Mouse (Mus musculus) myocyte (in vitro differentiated cells): ENCODE measurements around the gene Lrfn1. TPM values are rescaled to one million over a fixed set of nuclear protein-coding genes. Genes with fewer than 3 reads are reported as not detected.

Experiments used
- H3K27me3 ChIP-seq: one replicate; pipeline ENCODE4 v1.6.1; 2011; ENCODE audit not compliant: control insufficient read depth, insufficient read depth, insufficient read length
- H3K36me3 ChIP-seq: one replicate; pipeline ENCODE4 v1.6.1; 2011; ENCODE audit not compliant: control insufficient read depth, insufficient read depth
- H3K4me2 ChIP-seq: one replicate; pipeline ENCODE4 v1.6.1; 2011; ENCODE audit warnings: low read depth, control low read depth
- H3K4me3 ChIP-seq: one replicate; pipeline ENCODE4 v1.5.1; 2011; ENCODE audit warnings: mild to moderate bottlenecking, control low read depth, moderate library complexity
- H3K79me2 ChIP-seq: one replicate; pipeline ENCODE4 v1.6.1; 2011; ENCODE audit not compliant: control insufficient read depth, insufficient read depth
- H3ac ChIP-seq: one replicate; pipeline ENCODE4 v1.6.1; 2011; ENCODE audit not compliant: control insufficient read depth, insufficient read length
- CEBPB ChIP-seq: IDR thresholded peaks from 2 replicates; pipeline ENCODE4 v1.6.1; 2011; ENCODE audit warnings: mild to moderate bottlenecking, moderate library complexity; ENCODE audit not compliant: poor library complexity, insufficient read depth, severe bottlenecking
- E2F4 ChIP-seq: IDR thresholded peaks from one replicate; pipeline ENCODE4 v1.6.1; 2011; ENCODE audit warnings: mild to moderate bottlenecking, control low read depth, moderate library complexity; ENCODE audit not compliant: insufficient read depth
- MAX ChIP-seq: IDR thresholded peaks from one replicate; pipeline ENCODE4 v1.6.1; 2011; ENCODE audit warnings: low read depth, mild to moderate bottlenecking, control low read depth
- MYOD1 ChIP-seq, 3 experiments: IDR thresholded peaks; one replicate each; pipeline ENCODE4 v1.6.1; 2011; ENCODE audit warnings: control low read depth in 2 of 3, low read depth in 2 of 3, mild to moderate bottlenecking in 2 of 3, moderate library complexity in 1 of 3; ENCODE audit not compliant: insufficient read length in 2 of 3, control insufficient read depth in 1 of 3
- MYOG ChIP-seq, 3 experiments: IDR thresholded peaks; one replicate each; pipeline ENCODE4 v1.6.1; 2011; ENCODE audit warnings: control low read depth in 2 of 3, low read depth in 2 of 3, mild to moderate bottlenecking in 2 of 3; ENCODE audit not compliant: insufficient read length in 2 of 3, control insufficient read depth in 1 of 3, insufficient read depth in 1 of 3
- POLR2A ChIP-seq: IDR thresholded peaks from one replicate; pipeline ENCODE4 v1.6.1; 2011; ENCODE audit warnings: low read depth, mild to moderate bottlenecking, control low read depth, moderate library complexity; ENCODE audit not compliant: insufficient read length
- POLR2AphosphoS2 ChIP-seq: IDR thresholded peaks from one replicate; pipeline ENCODE4 v1.6.1; 2011; ENCODE audit warnings: low read depth, control low read depth; ENCODE audit not compliant: insufficient read length
- REST ChIP-seq: IDR thresholded peaks from one replicate; pipeline ENCODE4 v1.6.1; 2011; ENCODE audit warnings: mild to moderate bottlenecking, control low read depth, moderate library complexity; ENCODE audit not compliant: insufficient read depth, insufficient read length
- SRF ChIP-seq: IDR thresholded peaks from one replicate; pipeline ENCODE4 v1.6.1; 2011; ENCODE audit warnings: low read depth; ENCODE audit not compliant: control insufficient read depth, insufficient read length
- TCF12 ChIP-seq: IDR thresholded peaks from one replicate; pipeline ENCODE4 v1.6.1; 2011; ENCODE audit warnings: mild to moderate bottlenecking, control low read depth; ENCODE audit not compliant: poor library complexity, insufficient read depth, severe bottlenecking
- TCF3 ChIP-seq: IDR thresholded peaks from one replicate; pipeline ENCODE4 v1.6.1; 2011; ENCODE audit warnings: low read depth, control low read depth; ENCODE audit not compliant: insufficient read length
- USF1 ChIP-seq: IDR thresholded peaks from one replicate; pipeline ENCODE4 v1.6.1; 2011; ENCODE audit warnings: low read depth, mild to moderate bottlenecking, control low read depth, moderate library complexity
- polyA plus RNA-seq: library from polyadenylated mRNA; unstranded; fragments of >200 nt; fragmentation: generic; extraction: Trizol; gene quantifications from one replicate; pipeline ENCODE4 v1.2.1, GENCODE M21; 2012; ENCODE audit warnings: missing spikeins

Lrfn1 gene
- polyA plus RNA-seq, 1 experiment = not detected

DNA sequence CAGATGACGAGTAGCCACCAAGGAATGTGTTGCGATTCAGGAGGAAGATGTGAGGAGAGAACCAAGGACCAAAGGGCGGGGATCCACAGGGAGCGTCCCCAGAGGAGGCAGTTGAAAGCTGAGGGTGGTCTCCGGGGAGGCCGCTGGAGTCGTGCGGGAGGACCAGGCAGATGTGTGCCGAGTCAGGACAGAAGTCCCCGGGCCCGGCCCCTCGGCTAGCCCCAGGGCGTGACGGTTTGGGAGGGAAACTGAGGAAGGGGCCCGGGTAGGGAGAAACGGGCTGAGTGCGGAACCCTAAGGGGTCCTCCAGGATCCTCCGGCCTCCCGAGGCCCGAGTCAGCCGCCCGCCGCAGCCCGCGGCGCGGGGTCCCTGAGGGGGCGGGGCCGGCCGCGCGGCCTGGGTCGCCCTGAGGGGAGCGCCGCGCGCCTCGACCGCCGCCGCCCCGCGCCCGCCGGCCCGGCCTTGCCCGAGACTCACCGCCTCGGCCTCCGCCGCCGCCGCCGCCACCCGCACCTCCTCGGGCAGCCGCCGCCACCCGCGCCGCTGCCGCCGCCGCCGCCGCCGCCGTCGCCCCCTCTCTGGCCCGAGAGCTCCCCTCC lies 16.0 kb upstream of the Lrfn1 start:
- Histone ChIP-seq H3K4me2 (peak overlapping the region; percentile 76), H3ac (peak overlapping the region; percentile 59), H3K27me3 (no peaks in the 10 kb centered on the region), H3K79me2 (peaks cover 44% of the 10 kb centered on the region), H3K4me3 (peak overlapping the region; percentile 43), H3K36me3 (peaks cover 8% of the 10 kb centered on the region)
- TF ChIP-seq MYOG (IDR thresholded peaks at IDR 0.05; ENCODE audit: control insufficient read depth in 1 of 3, insufficient read depth in 1 of 3, insufficient read length in 2 of 3, low read depth in 2 of 3) (no peak), MYOD1 (IDR thresholded peaks at IDR 0.05; ENCODE audit: control insufficient read depth in 1 of 3, insufficient read length in 2 of 3, low read depth in 2 of 3) (no peak), SRF (no peak), USF1 (no peak), POLR2A (no peak), E2F4 (no peak), POLR2AphosphoS2 (no peak), TCF3 (no peak), MAX (no peak), CEBPB (no peak), REST (no peak), TCF12 (no peak)

DNA sequence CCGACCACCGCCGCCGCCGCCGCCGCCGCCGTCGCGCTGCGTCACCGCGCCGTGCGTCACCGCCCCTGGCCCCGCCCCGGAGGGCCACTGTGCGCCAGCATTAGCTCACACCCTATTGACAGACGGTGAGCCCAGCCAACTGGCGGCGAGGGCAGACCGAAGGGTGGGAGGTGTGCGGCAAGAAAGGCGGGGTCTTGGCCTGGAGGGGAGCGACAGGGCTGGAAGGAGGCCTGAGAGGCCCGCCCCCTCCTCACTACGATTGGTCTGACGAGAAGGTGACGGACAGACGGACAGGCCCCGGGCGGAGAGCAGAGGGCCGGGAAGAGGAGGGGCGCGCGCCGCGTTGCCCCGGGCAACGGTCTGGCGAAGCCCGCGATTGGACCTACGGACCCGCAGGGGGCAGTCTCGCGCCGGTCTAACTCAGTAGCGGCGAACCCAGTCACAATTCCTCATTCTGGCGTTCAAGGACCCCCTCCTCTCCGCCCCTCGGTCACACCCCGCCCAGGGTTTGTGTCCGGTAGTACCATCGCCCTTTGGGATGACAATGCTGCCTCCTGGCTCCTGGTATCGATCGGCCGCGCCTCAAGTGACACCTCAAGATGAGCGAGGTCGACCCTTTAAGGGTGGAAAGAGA lies 15.4 kb upstream of the Lrfn1 start:
- H3K4me2 ChIP-seq = peak overlapping the region; percentile 92
- H3K36me3 ChIP-seq = peaks cover 8% of the 10 kb centered on the region
- peak overlapping the region; percentile 59 for H3ac ChIP-seq
- peak overlapping the region; percentile 43 for H3K4me3 ChIP-seq
- H3K79me2 ChIP-seq = peaks cover 39% of the 10 kb centered on the region
- peak; percentile 50 for TF ChIP-seq POLR2A
- TF ChIP-seq TCF12 = no peak
- TF ChIP-seq TCF3 = no peak
- no peak for TF ChIP-seq REST
- peak; percentile 16 for TF ChIP-seq POLR2AphosphoS2
- TF ChIP-seq CEBPB = no peak
- peak; percentile 10 for TF ChIP-seq SRF
- no peak for TF ChIP-seq E2F4
- no peaks in the 10 kb centered on the region for H3K27me3 ChIP-seq

DNA sequence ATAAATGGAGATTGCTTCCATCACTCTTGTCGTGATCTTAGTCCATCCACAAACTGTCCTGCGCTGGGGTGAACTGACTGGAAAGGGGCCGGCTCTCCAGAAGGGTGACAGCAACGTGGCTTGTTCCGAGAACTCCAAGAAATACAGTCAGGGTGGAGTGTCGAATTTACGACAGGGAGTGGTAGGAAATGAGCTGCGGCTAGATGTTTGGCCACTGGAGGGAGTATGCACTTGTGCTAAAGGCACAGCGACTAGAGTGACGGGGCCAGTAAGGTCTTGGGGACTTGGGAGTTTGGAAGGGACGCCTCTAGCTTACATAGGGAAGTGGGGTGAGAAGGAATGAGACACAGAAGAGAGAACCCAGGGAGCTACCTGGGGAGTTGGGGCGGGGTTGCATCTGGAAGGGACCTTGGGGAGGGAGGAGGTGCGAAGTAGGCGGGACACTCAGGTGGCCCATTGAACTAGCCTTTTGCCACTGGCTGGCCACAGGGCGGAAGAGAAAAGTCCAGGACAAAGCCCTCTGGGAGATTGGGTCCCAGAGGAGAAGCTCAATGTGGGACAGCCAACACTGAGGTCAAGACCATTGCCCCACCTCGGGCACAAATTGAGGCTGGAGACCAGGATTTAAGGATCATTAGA lies 14.7 kb upstream of the Lrfn1 start, which contains the start of gene Gmfg:
Gene Gmfg (plus strand): TSS at position 516 of the 639 bp plus-strand sequence.
- H3K27me3 ChIP-seq = no peaks in the 10 kb centered on the region
- H3K4me3 ChIP-seq = peak within 1 kb of the TSS; percentile 43
- TF ChIP-seq TCF3 (no peak), POLR2A (peak; percentile 5)
- H3K79me2 ChIP-seq = peaks cover 33% of the 10 kb centered on the region
- peak within 1 kb of the TSS; percentile 59 for H3ac ChIP-seq
- peaks cover 8% of the 10 kb centered on the region for H3K36me3 ChIP-seq
- peak within 1 kb of the TSS; percentile 92 for H3K4me2 ChIP-seq

DNA sequence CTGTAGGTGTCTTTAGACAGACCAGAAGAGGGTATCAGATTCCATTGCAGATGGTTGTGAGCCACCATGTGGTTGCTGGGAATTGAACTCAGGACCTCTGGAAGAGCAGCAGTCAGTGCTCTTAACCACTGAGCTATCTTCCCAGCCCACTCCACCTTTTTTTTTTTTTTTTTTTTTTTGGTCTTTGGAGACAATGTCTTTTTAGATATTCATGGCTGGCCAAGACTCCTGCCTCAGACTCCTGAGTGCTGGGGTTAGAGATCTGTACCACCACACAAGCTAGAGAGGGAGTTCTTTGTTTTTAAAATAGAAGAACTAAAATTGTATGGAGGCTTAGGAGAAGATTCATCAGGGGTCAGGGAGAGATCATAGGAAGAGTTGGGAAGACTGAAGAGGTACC lies 13.8 kb upstream of the Lrfn1 start:
- peaks cover 4% of the 10 kb centered on the region for H3K36me3 ChIP-seq
- no peak overlapping the region for H3ac ChIP-seq
- no peak overlapping the region for H3K4me2 ChIP-seq
- peaks cover 24% of the 10 kb centered on the region for H3K79me2 ChIP-seq
- no peak for TF ChIP-seq MYOG (IDR thresholded peaks at IDR 0.05; ENCODE audit: control insufficient read depth in 1 of 3, insufficient read depth in 1 of 3, insufficient read length in 2 of 3, low read depth in 2 of 3)
- no peaks in the 10 kb centered on the region for H3K27me3 ChIP-seq
- H3K4me3 ChIP-seq = no peak overlapping the region

DNA sequence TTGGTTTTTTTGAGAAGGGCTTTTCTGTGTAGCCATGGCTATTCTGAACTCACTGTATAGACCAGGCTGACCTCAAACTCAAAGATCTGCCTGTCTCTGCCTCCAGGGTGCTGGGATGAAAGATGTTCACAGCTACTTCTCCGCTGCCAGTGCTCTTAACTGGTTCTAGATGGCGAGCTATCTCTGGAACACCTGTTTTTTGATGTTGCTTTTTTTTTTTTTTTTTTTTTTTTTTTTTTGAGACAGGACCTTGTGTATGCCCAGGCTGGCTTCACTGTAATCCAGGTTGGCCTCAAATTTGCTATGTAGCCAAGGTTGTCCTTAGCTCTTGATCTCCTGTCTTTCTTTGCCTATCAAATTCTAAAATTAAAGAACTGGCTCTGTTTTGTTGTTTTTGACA lies 13.0 kb upstream of the Lrfn1 start:
- no peak for TF ChIP-seq E2F4
- no peak for TF ChIP-seq CEBPB
- TF ChIP-seq SRF = no peak
- TF ChIP-seq TCF3 = no peak
- TF ChIP-seq MYOG (IDR thresholded peaks at IDR 0.05; ENCODE audit: control insufficient read depth in 1 of 3, insufficient read depth in 1 of 3, insufficient read length in 2 of 3, low read depth in 2 of 3) = no peak
- no peak overlapping the region for H3K4me3 ChIP-seq
- H3K27me3 ChIP-seq = no peaks in the 10 kb centered on the region
- H3ac ChIP-seq = no peak overlapping the region
- H3K36me3 ChIP-seq = peaks cover 3% of the 10 kb centered on the region
- no peak overlapping the region for H3K4me2 ChIP-seq
- peaks cover 18% of the 10 kb centered on the region for H3K79me2 ChIP-seq
